Mouse (Mus musculus): ENCODE results near the gene Smg5. TPM values are rescaled to one million over a fixed set of nuclear protein-coding genes. Genes with fewer than 3 reads are reported as not detected.
"Not testable (repeated sequence)": the region's sequence is repeated elsewhere in the genome, so short reads cannot be mapped to it uniquely, and the experiment has no call there.

The Smg5 gene
- 49.4 and 53.1 TPM in 2 replicates for polyA plus RNA-seq (2015; fragmentation: Nextera tagmentation; extraction: Ambion mirVana)

GRCm38 (mm10) chr3:88336058-88337013 lies at the start of gene Smg5, which contains the start of gene Tmem79:
Gene Smg5, plus strand, starts transcription at chr3:88336260.
Gene Tmem79, minus strand, starts transcription at chr3:88336148.
- WGBS = under 1% methylated on average over 56 of the region's 66 CpGs
- ATAC-seq (ENCODE audit: borderline replicate concordance, extremely low read depth, low FRiP score, low TSS enrichment) = peak; percentile 93
- peak within 1 kb of the TSS; percentile 82 for H3K4me3 ChIP-seq
- peaks cover 23% of the 10 kb centered on the region for H3K4me1 ChIP-seq
- peak within 1 kb of the TSS; percentile 98 for H3K9ac ChIP-seq
- no peaks in the 10 kb centered on the region for H3K27me3 ChIP-seq
- no peaks in the 10 kb centered on the region for H3K9me3 ChIP-seq
- 0 out of 2 replicates have a peak, but pooled peaks cover 2% of the 10 kb centered on the region for H3K36me3 ChIP-seq
- H3K27ac ChIP-seq = peak within 1 kb of the TSS; percentile 94
- peak within 1 kb of the TSS; percentile 71 for H3K4me2 ChIP-seq

- H3K4me2 ChIP-seq = no peak within 1 kb of the TSS
- H3K4me1 ChIP-seq = no peaks in the 10 kb centered on the region
- no peaks in the 10 kb centered on the region for H3K27me3 ChIP-seq
- WGBS = 98% methylated on average over 4 of the region's 4 CpGs
- peak within 1 kb of the TSS; percentile 48; the same call in 1 of the 2 replicates for H3K27ac ChIP-seq
- no peak for ATAC-seq (ENCODE audit: borderline replicate concordance, extremely low read depth, low FRiP score, low TSS enrichment)
- no peaks in the 10 kb centered on the region for H3K36me3 ChIP-seq
- H3K9ac ChIP-seq = no peak within 1 kb of the TSS
- no peak within 1 kb of the TSS for H3K4me3 ChIP-seq
- H3K9me3 ChIP-seq = no peaks in the 10 kb centered on the region
Measured at GRCm38 (mm10) chr3:88287110-88287509, 49.0 kb upstream of the Smg5 start, which contains the start of gene Gm38392. Gene Gm38392, minus strand, starts transcription at chr3:88287210.

GRCm38 (mm10) chr3:88288133-88288713 lies 47.8 kb upstream of the Smg5 start:
- H3K27me3 ChIP-seq; H3K4me2 ChIP-seq; H3K9me3 ChIP-seq; H3K4me3 ChIP-seq; H3K9ac ChIP-seq; ATAC-seq (ENCODE audit: borderline replicate concordance, extremely low read depth, low FRiP score, low TSS enrichment); H3K36me3 ChIP-seq; H3K4me1 ChIP-seq: not testable (repeated sequence)
- peak overlapping the region; percentile 48; the same call in 1 of the 2 replicates for H3K27ac ChIP-seq
- 70% methylated on average over 10 of the region's 10 CpGs for WGBS

GRCm38 (mm10) chr3:88291970-88292369 lies 44.1 kb upstream of the Smg5 start:
- H3K27me3 ChIP-seq = no peaks in the 10 kb centered on the region
- H3K4me3 ChIP-seq = no peak overlapping the region
- no peak for ATAC-seq (ENCODE audit: borderline replicate concordance, extremely low read depth, low FRiP score, low TSS enrichment)
- no peaks in the 10 kb centered on the region for H3K9me3 ChIP-seq
- 51% methylated on average over 4 of the region's 4 CpGs for WGBS
- no peaks in the 10 kb centered on the region for H3K36me3 ChIP-seq
- H3K27ac ChIP-seq = no peak overlapping the region
- peaks cover 3% of the 10 kb centered on the region for H3K4me1 ChIP-seq
- no peak overlapping the region for H3K4me2 ChIP-seq
- no peak overlapping the region for H3K9ac ChIP-seq

- not testable (repeated sequence) for H3K9ac ChIP-seq; H3K27me3 ChIP-seq; H3K27ac ChIP-seq; ATAC-seq (ENCODE audit: borderline replicate concordance, extremely low read depth, low FRiP score, low TSS enrichment); H3K9me3 ChIP-seq
- Histone ChIP-seq H3K36me3 (peaks cover 15% of the 10 kb centered on the region), H3K4me3 (peak overlapping the region; percentile 85; the same call in 1 of the 2 replicates), H3K4me2 (peak overlapping the region; percentile 72), H3K4me1 (peaks cover 17% of the 10 kb centered on the region)
- WGBS = 63% methylated on average over 1 of the region's 1 CpGs
Measured at GRCm38 (mm10) chr3:88295272-88295671, 40.8 kb upstream of the Smg5 start.

- Histone ChIP-seq H3K36me3 (peaks cover 23% of the 10 kb centered on the region), H3K9me3 (no peaks in the 10 kb centered on the region), H3K27me3 (no peaks in the 10 kb centered on the region), H3K4me1 (peaks cover 17% of the 10 kb centered on the region), H3K4me3 (peak overlapping the region; percentile 85), H3K9ac (peak overlapping the region; percentile 73), H3K27ac (peak overlapping the region; percentile 95), H3K4me2 (peak overlapping the region; percentile 72)
- WGBS = 1% methylated on average over 12 of the region's 12 CpGs
- ATAC-seq (ENCODE audit: borderline replicate concordance, extremely low read depth, low FRiP score, low TSS enrichment) = no peak
Measured at GRCm38 (mm10) chr3:88296110-88296560, 39.9 kb upstream of the Smg5 start.

- Histone ChIP-seq H3K9ac (peak within 1 kb of the TSS; percentile 83), H3K27ac (peak within 1 kb of the TSS; percentile 95), H3K4me1 (peaks cover 17% of the 10 kb centered on the region), H3K9me3 (no peaks in the 10 kb centered on the region), H3K4me3 (peak within 1 kb of the TSS; percentile 85), H3K4me2 (peak within 1 kb of the TSS; percentile 74), H3K36me3 (peaks cover 29% of the 10 kb centered on the region), H3K27me3 (no peaks in the 10 kb centered on the region)
- ATAC-seq (ENCODE audit: borderline replicate concordance, extremely low read depth, low FRiP score, low TSS enrichment) = peak; percentile 99
- WGBS = under 1% methylated on average over 44 of the region's 44 CpGs
Measured at GRCm38 (mm10) chr3:88296561-88297318, 39.3 kb upstream of the Smg5 start, which contains the start of the genes Tsacc and Cct3. Gene Tsacc, minus strand, starts transcription at chr3:88296999. Gene Cct3, plus strand, starts transcription at chr3:88297116.

- Histone ChIP-seq H3K9ac (peak overlapping the region; percentile 83), H3K4me1 (peaks cover 17% of the 10 kb centered on the region), H3K4me2 (peak overlapping the region; percentile 74), H3K27ac (peak overlapping the region; percentile 95), H3K9me3 (no peaks in the 10 kb centered on the region), H3K27me3 (no peaks in the 10 kb centered on the region), H3K36me3 (peaks cover 33% of the 10 kb centered on the region), H3K4me3 (peak overlapping the region; percentile 85)
- under 1% methylated on average over 30 of the region's 30 CpGs for WGBS
- no peak for ATAC-seq (ENCODE audit: borderline replicate concordance, extremely low read depth, low FRiP score, low TSS enrichment)
Measured at GRCm38 (mm10) chr3:88297321-88297851, 38.7 kb upstream of the Smg5 start.

GRCm38 (mm10) chr3:88299172-88299571 lies 36.9 kb upstream of the Smg5 start:
- H3K36me3 ChIP-seq = peaks cover 49% of the 10 kb centered on the region
- H3K9me3 ChIP-seq = no peaks in the 10 kb centered on the region
- ATAC-seq (ENCODE audit: borderline replicate concordance, extremely low read depth, low FRiP score, low TSS enrichment) = no peak
- peaks cover 17% of the 10 kb centered on the region for H3K4me1 ChIP-seq
- no peak overlapping the region for H3K4me2 ChIP-seq
- no peaks in the 10 kb centered on the region for H3K27me3 ChIP-seq
- H3K27ac ChIP-seq = no peak overlapping the region
- H3K9ac ChIP-seq = no peak overlapping the region
- WGBS = 86% methylated on average over 1 of the region's 1 CpGs
- H3K4me3 ChIP-seq = no peak overlapping the region

- under 1% methylated on average over 10 of the region's 10 CpGs for WGBS
- H3K9me3 ChIP-seq = no peaks in the 10 kb centered on the region
- H3K27ac ChIP-seq = 0 out of 2 replicates have a peak within 1 kb of the TSS, but pooled peaks have one; percentile 3
- ATAC-seq (ENCODE audit: borderline replicate concordance, extremely low read depth, low FRiP score, low TSS enrichment) = peak; percentile 76; the same call in 1 of the 2 replicates
- H3K36me3 ChIP-seq = peaks cover 50% of the 10 kb centered on the region
- peak within 1 kb of the TSS; percentile 56 for H3K4me3 ChIP-seq
- H3K4me2 ChIP-seq = peak within 1 kb of the TSS; percentile 81
- H3K9ac ChIP-seq = peak within 1 kb of the TSS; percentile 66
- peaks cover 9% of the 10 kb centered on the region for H3K4me1 ChIP-seq
- H3K27me3 ChIP-seq = no peaks in the 10 kb centered on the region
Measured at GRCm38 (mm10) chr3:88324951-88325405, 11.1 kb upstream of the Smg5 start, which contains the start of gene Glmp. Gene Glmp, plus strand, starts transcription at chr3:88325023.

GRCm38 (mm10) chr3:88328956-88329355 lies 7.1 kb upstream of the Smg5 start:
- WGBS = 57% methylated on average over 5 of the region's 5 CpGs
- no peak for ATAC-seq (ENCODE audit: borderline replicate concordance, extremely low read depth, low FRiP score, low TSS enrichment)
- Histone ChIP-seq H3K9ac (no peak overlapping the region), H3K4me3 (no peak overlapping the region), H3K27ac (no peak overlapping the region), H3K4me1 (peaks cover 9% of the 10 kb centered on the region), H3K4me2 (no peak overlapping the region), H3K9me3 (no peaks in the 10 kb centered on the region), H3K36me3 (peaks cover 22% of the 10 kb centered on the region; the same call in 1 of the 2 replicates), H3K27me3 (no peaks in the 10 kb centered on the region)

All from lung, embryonic 15.5 days (tissue).